8 mouse cellular contexts compared by ENCODE assay signal in the genomic region with DNA sequence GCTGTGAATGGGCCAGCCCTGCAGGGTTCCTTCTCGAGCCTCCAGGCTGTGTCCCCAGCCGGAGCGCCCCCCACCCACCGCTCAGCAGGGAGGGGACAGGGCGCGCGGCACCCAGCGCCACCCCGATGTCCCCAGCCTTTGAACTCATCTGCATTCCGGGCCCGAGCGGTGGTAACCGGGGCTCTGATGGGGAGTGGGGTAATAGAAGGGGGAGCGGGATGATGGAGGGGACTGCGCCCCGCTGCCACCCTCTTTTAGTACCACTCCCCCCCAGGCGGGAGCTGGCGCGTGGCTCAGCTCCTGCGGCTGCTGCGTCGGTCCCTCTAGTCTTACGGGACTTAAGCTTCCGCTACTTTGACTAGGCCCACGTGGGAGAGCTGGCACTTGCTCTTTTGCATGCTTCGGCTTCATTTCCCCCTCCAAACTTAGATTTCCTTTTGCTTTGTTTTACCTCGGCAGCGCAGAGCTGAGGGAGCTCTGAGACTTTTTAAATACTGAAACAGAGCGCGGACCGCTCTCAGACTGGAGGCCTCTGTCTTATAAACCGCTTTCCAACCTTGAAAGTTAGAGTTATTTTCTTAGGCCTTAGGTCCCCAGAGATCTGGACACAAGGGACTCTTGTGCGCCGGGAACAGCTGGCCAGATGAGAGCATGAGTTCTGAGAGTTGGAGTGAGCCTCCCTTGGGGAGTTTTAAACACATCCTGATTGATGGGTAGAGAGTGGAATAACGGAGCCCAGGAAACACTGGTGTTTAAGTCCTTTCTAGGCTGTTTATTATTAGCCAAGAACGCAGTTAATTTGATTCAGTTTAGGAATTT. TPM values are rescaled to one million over a fixed set of nuclear protein-coding genes. Genes with fewer than 3 reads are reported as not detected.
A peak's percentile ranks its signal among the peaks of the same experiment; 100 is the strongest.
DNase-seq lines count a peak whose midpoint lies in the region; ATAC-seq lines count a peak whose summit lies in the region.

No protein-coding gene starts in this region.

- H3K4me1 ChIP-seq in forebrain, embryonic 10.5 days, result peaks cover 42% of the 10 kb centered on the region
- peaks cover 18% of the 10 kb centered on the region for H3K4me1 ChIP-seq in stomach, embryonic 14.5 days (ENCODE audit: control insufficient read depth, insufficient read depth, low read length)

- peak overlapping the region; percentile 96 for H3K27ac ChIP-seq in forebrain, embryonic 10.5 days
- H3K27ac ChIP-seq in macrophage, result peak overlapping the region; percentile 27
- peak overlapping the region; percentile 95 for H3K27ac ChIP-seq in stomach, embryonic 14.5 days (ENCODE audit: low read length)

- peak; percentile 83; the same call in 1 of the 2 replicates for ATAC-seq in stomach, embryonic 14.5 days (ENCODE audit: insufficient number of reproducible peaks, insufficient read depth, low FRiP score, low read depth)

- no peaks in the 10 kb centered on the region for H3K27me3 ChIP-seq in forebrain, embryonic 10.5 days (ENCODE audit: poor library complexity, severe bottlenecking)
- H3K27me3 ChIP-seq in stomach, embryonic 14.5 days (ENCODE audit: control insufficient read depth, insufficient read depth, low read length), result no peaks in the 10 kb centered on the region

- peak; percentile 45 to 61 for DNase-seq in cerebellum, postnatal 10 days
- no peak for DNase-seq in cerebellum, postnatal 4 days (ENCODE audit: low spot score in 2 of 2)
- DNase-seq in T-cell, adult 2 months (ENCODE audit: low spot score), result peak; percentile 72
- DNase-seq in forebrain, embryonic 10.5 days (ENCODE audit: extremely low spot score, low spot score), result peak; percentile 59
- DNase-seq in heart, postnatal 25 days (ENCODE audit: low spot score), result peak; percentile 29
- peak; percentile 54 to 69 for DNase-seq in kidney, postnatal 4 days

- WGBS in forebrain, embryonic 10.5 days, result under 1% methylated on average over 36 of the region's 36 CpGs
- WGBS in macrophage (ENCODE audit: missing documents), result 1% methylated on average over 36 of the region's 36 CpGs
- WGBS in stomach, embryonic 14.5 days, result under 1% methylated on average over 36 of the region's 36 CpGs

- peak overlapping the region; percentile 51 for H3K4me2 ChIP-seq in stomach, embryonic 14.5 days (replicated peaks; ENCODE audit: low read depth, low read length)

- peak overlapping the region; percentile 68 for H3K9ac ChIP-seq in stomach, embryonic 14.5 days (replicated peaks; ENCODE audit: low read depth, low read length)

- H3K36me3 ChIP-seq in forebrain, embryonic 10.5 days (replicated peaks), result peaks cover 35% of the 10 kb centered on the region
- H3K36me3 ChIP-seq in macrophage (ENCODE audit: inconsistent target), result no peaks in the 10 kb centered on the region
- H3K36me3 ChIP-seq in stomach, embryonic 14.5 days (ENCODE audit: control insufficient read depth, insufficient read depth, low read length), result no peaks in the 10 kb centered on the region

- H3K9me3 ChIP-seq in forebrain, embryonic 10.5 days, result no peaks in the 10 kb centered on the region
- H3K9me3 ChIP-seq in stomach, embryonic 14.5 days (ENCODE audit: control insufficient read depth, low read depth, low read length), result no peaks in the 10 kb centered on the region

- peaks cover 37% of the 10 kb centered on the region for H3K79me2 ChIP-seq in macrophage (ENCODE audit: inconsistent target)

- intact Hi-C loops in heart, postnatal 25 days (cut with DNase I), result no loop called here

- peak overlapping the region; percentile 96 for H3K4me3 ChIP-seq in forebrain, embryonic 10.5 days
- peak overlapping the region; percentile 58 for H3K4me3 ChIP-seq in macrophage (ENCODE audit: inconsistent target)
- H3K4me3 ChIP-seq in stomach, embryonic 14.5 days (ENCODE audit: low read depth, low read length), result peak overlapping the region; percentile 84

RNA-seq across cellular contexts. Expression of a gene that starts 0.8 kb away (rescaled TPM):
- polyA plus RNA-seq in forebrain, embryonic 10.5 days (2016; fragmentation: Nextera tagmentation; extraction: Ambion mirVana), result 138 and 147 TPM in 2 replicates
- 10 to 100 TPM; 21.3 to 21.8 TPM for total RNA-seq in heart, postnatal 25 days (2021)
- total RNA-seq in macrophage (2018; cell fraction: chromatin; rRNA removed), result 10 to 100 TPM in 6 of 26 experiments, 1 to 10 TPM in 16, under 1 TPM in 3, not detected in 1; 0.48 to 14.2 (median 6.7) TPM
- total RNA-seq in macrophage (2018; cell fraction: cytosol; rRNA removed), result 10 to 100 TPM in 25 of 26 experiments, 1 to 10 TPM in 1; 9.9 to 18.5 (median 13.6) TPM
- 10 to 100 TPM in 4 of 26 experiments, 1 to 10 TPM in 22; 2.2 to 18.7 (median 5.1) TPM for total RNA-seq in macrophage (2018; cell fraction: nucleus; rRNA removed)
- 9.7 to 40.5 TPM (median 19.4 TPM) in 3 replicates for polyA plus RNA-seq in macrophage (2018)
- 73.0 and 74.6 TPM in 2 replicates for polyA plus RNA-seq in stomach, embryonic 14.5 days (2014; fragmentation: Nextera tagmentation; extraction: Ambion mirVana)

Comparison
In these comparisons a context has a peak if more than half of its experiments do, and no peak if none do; other contexts are left out.
1. DNase-seq: peak in cerebellum, postnatal 10 days (2 of 2), T-cell, adult 2 months (single experiment), forebrain, embryonic 10.5 days (single experiment), heart, postnatal 25 days (single experiment) and kidney, postnatal 4 days (2 of 2); none in cerebellum, postnatal 4 days (0 of 2).
2. H3K27ac ChIP-seq: peak in every context shown above with its lines; median percentile 96 in forebrain, embryonic 10.5 days; 95 in stomach, embryonic 14.5 days; 27 in macrophage.
3. Peak in every context shown above with its lines, with median percentiles within 50 percentile points of each other: H3K4me3 ChIP-seq.